Mouse (Mus musculus) MEL (cell line): ENCODE results near the gene Gm3854. TPM values are rescaled to one million over a fixed set of nuclear protein-coding genes. Genes with fewer than 3 reads are reported as not detected.
"Not testable (repeated sequence)": the region's sequence is repeated elsewhere in the genome, so short reads cannot be mapped to it uniquely, and the experiment has no call there.

Source experiments
- DNase-seq: peaks from one replicate; pipeline ENCODE4 v3.0.0; 2011; ENCODE audit warnings: low read depth, low spot score
- H3K27ac ChIP-seq: 2 replicates; pipeline ENCODE4 v1.5.1; 2012; ENCODE audit warnings: low read depth, mild to moderate bottlenecking, control low read depth, low read length, moderate library complexity; ENCODE audit not compliant: control insufficient read depth
- H3K27me3 ChIP-seq, 2 experiments: fragments of 150-350 bp in 1 of 2; sonication (generic) in 1 of 2; 2 replicates each; pipeline ENCODE4 v1.6.1; 2012; ENCODE audit warnings: low read length in 2 of 2, mild to moderate bottlenecking in 2 of 2, improper control_type of control experiment in 1 of 2, moderate library complexity in 1 of 2; ENCODE audit not compliant: insufficient read depth in 2 of 2, control insufficient read depth in 1 of 2
- H3K36me3 ChIP-seq, 2 experiments: 2 replicates each; pipeline ENCODE4 v1.6.1; 2012 to 2014; ENCODE audit warnings: low read length in 2 of 2, improper control_type of control experiment in 1 of 2, inconsistent platforms in 1 of 2, mild to moderate bottlenecking in 1 of 2; ENCODE audit not compliant: insufficient read depth in 2 of 2, control insufficient read depth in 1 of 2
- H3K4me1 ChIP-seq, 2 experiments: fragments of 150-350 bp in 1 of 2; sonication (generic) in 1 of 2; 2 replicates each; pipeline ENCODE4 v1.6.1; 2012; ENCODE audit warnings: low read length in 2 of 2, improper control_type of control experiment in 1 of 2, mild to moderate bottlenecking in 1 of 2; ENCODE audit not compliant: insufficient read depth in 2 of 2, control insufficient read depth in 1 of 2
- H3K4me3 ChIP-seq, 2 experiments: fragments of 150-350 bp in 1 of 2; sonication (generic) in 1 of 2; 2 replicates each; pipeline ENCODE4 v1.5.1; 2012; ENCODE audit warnings: low read depth in 2 of 2, low read length in 2 of 2, mild to moderate bottlenecking in 2 of 2, moderate library complexity in 2 of 2, control low read depth in 1 of 2, improper control_type of control experiment in 1 of 2; ENCODE audit not compliant: control insufficient read depth in 1 of 2, insufficient read depth in 1 of 2
- H3K79me2 ChIP-seq: 2 replicates; pipeline ENCODE4 v1.6.1; 2012; ENCODE audit warnings: mild to moderate bottlenecking, low read length, moderate library complexity; ENCODE audit not compliant: control insufficient read depth, poor library complexity, insufficient read depth
- H3K9ac ChIP-seq: 2 replicates; pipeline ENCODE4 v1.6.1; 2012; ENCODE audit warnings: low read depth, mild to moderate bottlenecking, control low read depth, low read length, moderate library complexity; ENCODE audit not compliant: control insufficient read depth, poor library complexity, severe bottlenecking
- H3K9me3 ChIP-seq: fragments of 150-350 bp; sonication (generic); replicated peaks from 2 replicates; pipeline ENCODE4 v1.6.1; 2012; ENCODE audit warnings: mild to moderate bottlenecking, low read length, improper control_type of control experiment, moderate library complexity; ENCODE audit not compliant: insufficient read depth
- CTCF ChIP-seq, 3 experiments: IDR thresholded peaks in 2 of 3; conservative IDR thresholded peaks in 1 of 3; 2 replicates each; pipeline ENCODE4 v1.5.1; 2011 to 2012; ENCODE audit warnings: low read length in 3 of 3, low read depth in 2 of 3, mild to moderate bottlenecking in 2 of 3, improper control_type of control experiment in 1 of 3, inconsistent platforms in 1 of 3, mixed read lengths in 1 of 3, moderate library complexity in 1 of 3; ENCODE audit not compliant: control insufficient read depth in 1 of 3, insufficient read depth in 1 of 3, poor library complexity in 1 of 3, severe bottlenecking in 1 of 3
- E2F4 ChIP-seq: IDR thresholded peaks from 2 replicates; pipeline ENCODE4 v1.6.1; 2011; ENCODE audit warnings: low read depth, low read length, improper control_type of control experiment, borderline replicate concordance
- ELF1 ChIP-seq: IDR thresholded peaks from 2 replicates; pipeline ENCODE4 v1.6.1; 2014; ENCODE audit warnings: low read depth, mild to moderate bottlenecking, inconsistent platforms, low read length, improper control_type of control experiment, moderate library complexity
- GABPA ChIP-seq: IDR thresholded peaks from 2 replicates; pipeline ENCODE4 v1.6.1; 2012; ENCODE audit warnings: low read depth, mild to moderate bottlenecking, inconsistent platforms, low read length, improper control_type of control experiment, moderate library complexity
- MAX ChIP-seq: IDR thresholded peaks from 2 replicates; pipeline ENCODE4 v1.6.1; 2011; ENCODE audit warnings: low read length, improper control_type of control experiment
- MEF2A ChIP-seq: IDR thresholded peaks from 2 replicates; pipeline ENCODE4 v1.6.1; 2014; ENCODE audit warnings: low read depth, mild to moderate bottlenecking, inconsistent platforms, low read length, improper control_type of control experiment; ENCODE audit not compliant: poor library complexity, insufficient replicate concordance, severe bottlenecking; ENCODE audit errors: extremely low read depth
- MXI1 ChIP-seq: IDR thresholded peaks from 2 replicates; pipeline ENCODE4 v1.6.1; 2011; ENCODE audit warnings: mild to moderate bottlenecking, low read depth, low read length, improper control_type of control experiment
- MYB ChIP-seq: IDR thresholded peaks from 2 replicates; pipeline ENCODE4 v1.6.1; 2011; ENCODE audit warnings: mild to moderate bottlenecking, low read depth, low read length, improper control_type of control experiment
- POLR2A ChIP-seq, 2 experiments: IDR thresholded peaks; 2 replicates each; pipeline ENCODE4 v1.6.1; 2011 to 2012; ENCODE audit warnings: low read length in 2 of 2, mild to moderate bottlenecking in 2 of 2, control low read depth in 1 of 2, improper control_type of control experiment in 1 of 2, low read depth in 1 of 2, moderate library complexity in 1 of 2; ENCODE audit not compliant: control insufficient read depth in 1 of 2, insufficient read depth in 1 of 2, poor library complexity in 1 of 2
- POLR2AphosphoS2 ChIP-seq: IDR thresholded peaks from 2 replicates; pipeline ENCODE4 v1.6.1; 2011; ENCODE audit warnings: low read length, improper control_type of control experiment
- POLR2AphosphoS5 ChIP-seq: IDR thresholded peaks from 2 replicates; pipeline ENCODE4 v1.6.1; 2012; ENCODE audit warnings: low read depth, borderline replicate concordance, mild to moderate bottlenecking, inconsistent platforms, low read length, moderate library complexity, mixed read lengths
- RCOR1 ChIP-seq: IDR thresholded peaks from 2 replicates; pipeline ENCODE4 v1.6.1; 2012; ENCODE audit warnings: low read depth, mild to moderate bottlenecking, inconsistent platforms, low read length, improper control_type of control experiment
- SMC3 ChIP-seq: IDR thresholded peaks from 2 replicates; pipeline ENCODE4 v1.6.1; 2011; ENCODE audit warnings: low read depth, low read length, improper control_type of control experiment
- TAL1 ChIP-seq: IDR thresholded peaks from 2 replicates; pipeline ENCODE4 v1.6.1; 2012; ENCODE audit warnings: mild to moderate bottlenecking, inconsistent platforms, low read length, moderate library complexity, mixed read lengths
- UBTF ChIP-seq: IDR thresholded peaks from 2 replicates; pipeline ENCODE4 v1.6.1; 2012; ENCODE audit warnings: low read depth, mild to moderate bottlenecking, inconsistent platforms, low read length, improper control_type of control experiment, moderate library complexity, borderline replicate concordance; ENCODE audit not compliant: insufficient read depth
- USF2 ChIP-seq, 2 experiments: IDR thresholded peaks; 2 replicates each; pipeline ENCODE4 v1.6.1; 2011 to 2012; ENCODE audit warnings: improper control_type of control experiment in 2 of 2, low read length in 2 of 2, borderline replicate concordance in 1 of 2, inconsistent platforms in 1 of 2, low read depth in 1 of 2, mild to moderate bottlenecking in 1 of 2; ENCODE audit not compliant: insufficient read depth in 1 of 2
- ZC3H11A ChIP-seq: IDR thresholded peaks from 2 replicates; pipeline ENCODE4 v1.6.1; 2012; ENCODE audit warnings: low read depth, mild to moderate bottlenecking, inconsistent platforms, low read length, improper control_type of control experiment
- polyA plus RNA-seq, 2 experiments: library from polyadenylated mRNA; stranded (reverse) in 1 of 2; unstranded in 1 of 2; fragments of >175 nt in 1 of 2; fragments of >200 nt in 1 of 2; gene quantifications; 2 replicates each; pipeline versions ENCODE4 v1.2.1 to v1.2.4; 2012; ENCODE audit warnings: low replicate concordance in 2 of 2, low read depth in 1 of 2; ENCODE audit not compliant: insufficient read length in 2 of 2, insufficient read depth in 1 of 2, missing spikeins in 1 of 2
- total RNA-seq: library from RNA; depleted of rRNA; stranded (reverse); fragments of 300-350 nt; gene quantifications from 2 replicates; pipeline ENCODE4 v1.2.3, GENCODE M21; 2012

Gm3854 gene
- total and polyA plus RNA-seq, 3 experiments, result not detected

DNA sequence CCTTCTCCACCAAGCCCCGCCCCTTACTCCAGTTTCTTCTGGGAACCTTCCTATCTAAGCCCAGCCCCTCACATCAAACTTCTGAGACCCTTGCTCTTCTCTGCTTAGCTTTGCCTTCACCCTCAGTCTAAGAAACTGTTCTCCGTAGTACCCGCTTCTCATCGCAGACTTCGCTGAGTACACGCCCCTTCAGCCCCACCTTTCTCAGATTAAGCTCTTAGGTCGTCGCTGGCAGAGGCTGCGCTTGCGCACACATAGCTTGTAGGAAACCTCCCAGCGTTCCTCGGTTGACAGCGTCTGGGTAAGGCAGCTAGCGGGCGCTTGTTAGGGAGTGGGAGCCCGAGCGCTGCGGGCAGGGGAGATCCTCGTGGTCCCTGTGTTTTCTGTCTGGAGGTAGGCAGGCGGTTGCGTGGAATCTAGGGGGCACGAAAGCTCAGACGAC lies 19.5 kb downstream of the Gm3854 start, which contains the start of gene Zfp78 (continued):
- TF ChIP-seq RCOR1 (no peak), POLR2A (IDR thresholded peaks at IDR 0.05; ENCODE audit: control insufficient read depth in 1 of 2, insufficient read depth in 1 of 2, low read depth in 1 of 2, low read length in 2 of 2, poor library complexity in 1 of 2) (peak; percentile 49 to 66; a peak in 1 of 4 replicates), POLR2AphosphoS5 (no peak), CTCF (IDR thresholded peaks at IDR 0.05 in 2 of 3, conservative IDR thresholded peaks at IDR 0.05 in 1 of 3; ENCODE audit: control insufficient read depth in 1 of 3, insufficient read depth in 1 of 3, low read depth in 2 of 3, low read length in 3 of 3, poor library complexity in 1 of 3, severe bottlenecking in 1 of 3) (no peak), MXI1 (peak; percentile 70; the same call in 1 of the 2 replicates), E2F4 (no peak), ELF1 (no peak)

DNA sequence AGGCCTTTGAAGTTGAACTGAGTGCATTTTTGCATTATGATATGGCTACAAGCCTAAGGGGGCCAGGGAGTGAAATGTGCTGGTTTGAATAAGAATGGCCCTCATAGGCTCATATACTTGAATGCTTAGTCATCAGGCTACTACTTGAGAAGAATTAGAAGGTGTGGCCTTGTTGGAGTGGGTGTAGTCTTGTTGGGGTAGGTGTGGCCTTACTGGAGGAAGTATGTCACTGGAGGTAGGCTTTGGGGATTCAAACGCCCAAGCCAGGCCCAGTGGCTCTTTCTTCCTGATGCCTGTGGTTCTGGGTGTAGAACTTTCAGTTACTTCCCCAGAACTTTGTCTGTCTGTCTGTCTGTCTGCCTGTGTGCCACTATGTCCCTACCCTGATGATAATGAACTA lies 21.2 kb downstream of the Gm3854 start:
- peaks cover 2 to 5% of the 10 kb centered on the region in 2 experiments; a peak in 3 of 4 replicates for H3K4me1 ChIP-seq

DNA sequence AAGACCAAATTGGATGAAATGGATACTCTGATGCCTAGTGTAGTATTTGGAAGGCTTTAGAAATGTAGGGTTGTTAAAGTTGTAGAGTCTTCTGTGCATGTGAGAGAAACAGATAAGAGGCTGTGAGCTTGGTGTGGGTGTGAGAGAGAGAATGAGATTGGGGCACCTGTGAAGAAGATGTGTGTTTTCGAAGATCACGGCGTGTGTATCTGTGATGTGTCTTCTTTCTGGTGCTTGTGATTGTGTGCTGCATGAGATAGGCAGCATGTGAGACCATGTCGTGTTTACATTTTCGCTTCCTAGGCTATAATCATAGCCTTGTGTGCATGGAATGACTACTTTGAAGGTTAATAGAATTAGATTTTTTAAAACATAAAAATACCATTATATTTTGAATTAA lies 23.6 kb downstream of the Gm3854 start:
- Histone ChIP-seq H3K27ac (no peak overlapping the region), H3K4me1 (peaks cover 0 to 2% of the 10 kb centered on the region in 2 experiments; a peak in 1 of 4 replicates)

More for the DNA sequence above, 21.2 kb downstream of the Gm3854 start:
- Histone ChIP-seq H3K4me3 (no peak overlapping the region), H3K27me3 (no peaks in the 10 kb centered on the region), H3K36me3 (peaks cover 0 to 12% of the 10 kb centered on the region in 2 experiments; a peak in 2 of 4 replicates), H3K9me3 (no peaks in the 10 kb centered on the region), H3K79me2 (no peaks in the 10 kb centered on the region), H3K27ac (no peak overlapping the region; the same call in 1 of the 2 replicates), H3K9ac (no peak overlapping the region)
- DNase-seq, result peak; percentile 75
- no peak for TF ChIP-seq ZC3H11A
- TF ChIP-seq TAL1, result no peak
- TF ChIP-seq MEF2A, result no peak
- TF ChIP-seq MYB, result no peak
- no peak for TF ChIP-seq POLR2AphosphoS2
- TF ChIP-seq GABPA, result no peak
- TF ChIP-seq E2F4, result no peak
- TF ChIP-seq USF2 (IDR thresholded peaks at IDR 0.05; ENCODE audit: borderline replicate concordance in 1 of 2, insufficient read depth in 1 of 2, low read depth in 1 of 2, low read length in 2 of 2), result no peak
- no peak for TF ChIP-seq MAX

DNA sequence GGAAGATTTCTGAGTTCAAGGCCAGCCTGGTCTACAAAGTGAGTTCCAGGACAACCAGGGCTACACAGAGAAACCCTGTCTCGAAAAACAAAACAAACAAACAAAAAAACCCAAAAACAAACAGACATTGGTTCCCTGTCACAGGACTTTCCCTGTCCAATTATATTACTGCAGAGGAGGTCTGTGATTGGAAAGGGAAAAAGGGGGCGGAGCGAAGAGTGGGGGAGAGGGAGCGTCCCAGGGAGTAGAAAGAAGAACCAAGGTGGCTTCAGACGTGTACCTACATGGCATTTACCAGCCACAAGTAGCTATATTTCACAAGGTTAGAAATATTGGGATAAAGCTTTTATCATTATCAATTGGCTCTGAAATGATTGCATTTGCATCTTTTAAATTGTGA lies 24.6 kb downstream of the Gm3854 start:
- not testable (repeated sequence) for H3K9me3 ChIP-seq, H3K9ac ChIP-seq, H3K27ac ChIP-seq, H3K4me3 ChIP-seq, H3K36me3 ChIP-seq, DNase-seq, H3K4me1 ChIP-seq, H3K79me2 ChIP-seq, H3K27me3 ChIP-seq

More for the DNA sequence above, 23.6 kb downstream of the Gm3854 start:
- Histone ChIP-seq H3K9ac (no peak overlapping the region), H3K27me3 (no peaks in the 10 kb centered on the region), H3K79me2 (no peaks in the 10 kb centered on the region), H3K9me3 (no peaks in the 10 kb centered on the region), H3K36me3 (peaks cover 0 to 3% of the 10 kb centered on the region in 2 experiments; a peak in 1 of 4 replicates), H3K4me3 (no peak overlapping the region)
- peak; percentile 17 for DNase-seq
- TF ChIP-seq SMC3, result no peak
- TF ChIP-seq UBTF, result no peak
- no peak for TF ChIP-seq MAX
